Mouse (Mus musculus) MEL (cell line): Measurements from ENCODE around the gene Nr6a1. TPM values are rescaled to one million over a fixed set of nuclear protein-coding genes. Genes with fewer than 3 reads are reported as not detected.

Experiments used
- DNase-seq: peaks from one replicate; pipeline ENCODE4 v3.0.0; 2011; ENCODE audit warnings: low read depth, low spot score
- H3K27ac ChIP-seq: 2 replicates; pipeline ENCODE4 v1.5.1; 2012; ENCODE audit warnings: low read depth, mild to moderate bottlenecking, control low read depth, low read length, moderate library complexity; ENCODE audit not compliant: control insufficient read depth
- H3K27me3 ChIP-seq, 2 experiments: fragments of 150-350 bp in 1 of 2; sonication (generic) in 1 of 2; 2 replicates each; pipeline ENCODE4 v1.6.1; 2012; ENCODE audit warnings: low read length in 2 of 2, mild to moderate bottlenecking in 2 of 2, improper control_type of control experiment in 1 of 2, moderate library complexity in 1 of 2; ENCODE audit not compliant: insufficient read depth in 2 of 2, control insufficient read depth in 1 of 2
- H3K36me3 ChIP-seq, 2 experiments: 2 replicates each; pipeline ENCODE4 v1.6.1; 2012 to 2014; ENCODE audit warnings: low read length in 2 of 2, improper control_type of control experiment in 1 of 2, inconsistent platforms in 1 of 2, mild to moderate bottlenecking in 1 of 2; ENCODE audit not compliant: insufficient read depth in 2 of 2, control insufficient read depth in 1 of 2
- H3K4me1 ChIP-seq, 2 experiments: fragments of 150-350 bp in 1 of 2; sonication (generic) in 1 of 2; 2 replicates each; pipeline ENCODE4 v1.6.1; 2012; ENCODE audit warnings: low read length in 2 of 2, improper control_type of control experiment in 1 of 2, mild to moderate bottlenecking in 1 of 2; ENCODE audit not compliant: insufficient read depth in 2 of 2, control insufficient read depth in 1 of 2
- H3K4me3 ChIP-seq, 2 experiments: fragments of 150-350 bp in 1 of 2; sonication (generic) in 1 of 2; 2 replicates each; pipeline ENCODE4 v1.5.1; 2012; ENCODE audit warnings: low read depth in 2 of 2, low read length in 2 of 2, mild to moderate bottlenecking in 2 of 2, moderate library complexity in 2 of 2, control low read depth in 1 of 2, improper control_type of control experiment in 1 of 2; ENCODE audit not compliant: control insufficient read depth in 1 of 2, insufficient read depth in 1 of 2
- H3K79me2 ChIP-seq: 2 replicates; pipeline ENCODE4 v1.6.1; 2012; ENCODE audit warnings: mild to moderate bottlenecking, low read length, moderate library complexity; ENCODE audit not compliant: control insufficient read depth, poor library complexity, insufficient read depth
- H3K9ac ChIP-seq: 2 replicates; pipeline ENCODE4 v1.6.1; 2012; ENCODE audit warnings: low read depth, mild to moderate bottlenecking, control low read depth, low read length, moderate library complexity; ENCODE audit not compliant: control insufficient read depth, poor library complexity, severe bottlenecking
- H3K9me3 ChIP-seq: fragments of 150-350 bp; sonication (generic); replicated peaks from 2 replicates; pipeline ENCODE4 v1.6.1; 2012; ENCODE audit warnings: mild to moderate bottlenecking, low read length, improper control_type of control experiment, moderate library complexity; ENCODE audit not compliant: insufficient read depth
- CHD1 ChIP-seq: IDR thresholded peaks from 2 replicates; pipeline ENCODE4 v1.6.1; 2012; ENCODE audit warnings: low read depth, mild to moderate bottlenecking, inconsistent platforms, low read length, improper control_type of control experiment
- CHD2 ChIP-seq: IDR thresholded peaks from 2 replicates; pipeline ENCODE4 v1.6.1; 2011; ENCODE audit warnings: low read length, improper control_type of control experiment
- E2F4 ChIP-seq: IDR thresholded peaks from 2 replicates; pipeline ENCODE4 v1.6.1; 2011; ENCODE audit warnings: low read depth, low read length, improper control_type of control experiment, borderline replicate concordance
- ELF1 ChIP-seq: IDR thresholded peaks from 2 replicates; pipeline ENCODE4 v1.6.1; 2014; ENCODE audit warnings: low read depth, mild to moderate bottlenecking, inconsistent platforms, low read length, improper control_type of control experiment, moderate library complexity
- EP300 ChIP-seq, 2 experiments: IDR thresholded peaks; 2 replicates each; pipeline ENCODE4 v1.6.1; 2011; ENCODE audit warnings: improper control_type of control experiment in 2 of 2, low read length in 2 of 2, low read depth in 1 of 2, mild to moderate bottlenecking in 1 of 2
- GATA1 ChIP-seq: IDR thresholded peaks from 2 replicates; pipeline ENCODE4 v1.6.1; 2011; ENCODE audit warnings: low read depth, low read length, improper control_type of control experiment
- NRF1 ChIP-seq: IDR thresholded peaks from 2 replicates; pipeline ENCODE4 v1.6.1; 2014; ENCODE audit warnings: low read depth, mild to moderate bottlenecking, inconsistent platforms, low read length, improper control_type of control experiment, moderate library complexity; ENCODE audit not compliant: poor library complexity, insufficient read depth, severe bottlenecking
- SMC3 ChIP-seq: IDR thresholded peaks from 2 replicates; pipeline ENCODE4 v1.6.1; 2011; ENCODE audit warnings: low read depth, low read length, improper control_type of control experiment
- TBP ChIP-seq: IDR thresholded peaks from 2 replicates; pipeline ENCODE4 v1.8.0; 2011; ENCODE audit warnings: low read depth, low read length, improper control_type of control experiment
- TCF12 ChIP-seq: IDR thresholded peaks from 2 replicates; pipeline ENCODE4 v1.6.1; 2014; ENCODE audit warnings: low read depth, mild to moderate bottlenecking, inconsistent platforms, low read length, improper control_type of control experiment, moderate library complexity
- USF2 ChIP-seq, 2 experiments: IDR thresholded peaks; 2 replicates each; pipeline ENCODE4 v1.6.1; 2011 to 2012; ENCODE audit warnings: improper control_type of control experiment in 2 of 2, low read length in 2 of 2, borderline replicate concordance in 1 of 2, inconsistent platforms in 1 of 2, low read depth in 1 of 2, mild to moderate bottlenecking in 1 of 2; ENCODE audit not compliant: insufficient read depth in 1 of 2
- polyA plus RNA-seq, 2 experiments: library from polyadenylated mRNA; stranded (reverse) in 1 of 2; unstranded in 1 of 2; fragments of >175 nt in 1 of 2; fragments of >200 nt in 1 of 2; gene quantifications; 2 replicates each; pipeline versions ENCODE4 v1.2.1 to v1.2.4; 2012; ENCODE audit warnings: low replicate concordance in 2 of 2, low read depth in 1 of 2; ENCODE audit not compliant: insufficient read length in 2 of 2, insufficient read depth in 1 of 2, missing spikeins in 1 of 2
- total RNA-seq: library from RNA; depleted of rRNA; stranded (reverse); fragments of 300-350 nt; gene quantifications from 2 replicates; pipeline ENCODE4 v1.2.3, GENCODE M21; 2012

The Nr6a1 gene
- total and polyA plus RNA-seq, 3 experiments, result 5.0 to 22.8 (median 10.2) TPM

DNA sequence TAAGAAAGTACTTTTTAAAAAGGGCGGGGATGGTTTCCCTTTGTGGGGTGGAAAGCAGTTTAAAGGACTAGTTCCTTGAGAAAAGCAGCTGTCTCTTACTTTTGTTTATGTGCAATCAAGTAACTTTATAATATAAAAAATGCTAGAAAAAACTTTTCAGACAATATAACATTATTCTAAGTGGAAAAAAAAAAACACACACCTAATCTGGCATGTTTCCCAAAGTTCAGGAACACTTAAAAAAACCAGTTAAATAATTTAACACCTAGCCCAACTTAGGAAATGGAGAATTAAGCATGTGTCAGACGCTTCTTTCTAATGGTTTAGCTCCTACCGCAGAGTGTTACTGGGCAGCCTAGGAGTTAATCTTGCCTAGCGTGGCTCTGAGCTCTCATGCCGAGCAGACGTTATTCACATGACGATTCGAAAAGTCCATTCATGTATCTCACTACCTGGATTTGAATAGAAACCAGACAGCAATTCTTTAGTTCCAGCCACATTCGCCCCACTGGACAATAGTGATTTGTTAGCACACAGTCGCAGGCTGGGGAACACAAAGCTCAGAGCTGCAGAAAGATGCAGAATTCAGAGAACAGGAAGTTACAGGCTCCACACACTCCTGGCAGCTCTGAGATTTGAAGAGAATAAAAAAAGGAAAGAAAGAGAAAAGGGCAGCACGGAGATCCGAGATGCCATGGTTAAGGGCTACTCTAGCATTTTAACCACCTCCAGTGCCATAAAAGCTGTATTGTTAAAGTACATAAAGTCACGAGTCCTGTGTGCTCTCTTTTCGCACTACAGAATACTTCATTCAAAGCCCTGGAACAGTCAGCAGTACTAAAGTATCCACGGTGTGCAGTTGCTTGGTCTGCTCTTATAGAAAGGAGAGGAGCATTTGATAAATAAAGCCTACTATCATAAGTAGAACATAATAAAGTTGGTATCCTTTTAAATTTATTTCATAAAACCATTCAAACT lies 102.4 kb downstream of the Nr6a1 start:
- H3K9ac ChIP-seq, result no peak overlapping the region
- H3K79me2 ChIP-seq, result no peaks in the 10 kb centered on the region
- peaks cover 0 to 10% of the 10 kb centered on the region in 2 experiments; a peak in 2 of 4 replicates for H3K36me3 ChIP-seq
- H3K27ac ChIP-seq, result no peak overlapping the region
- H3K4me3 ChIP-seq, result no peak overlapping the region
- DNase-seq, result no peak
- no peaks in the 10 kb centered on the region for H3K9me3 ChIP-seq
- TF ChIP-seq E2F4, result no peak
- TF ChIP-seq USF2 (IDR thresholded peaks at IDR 0.05; ENCODE audit: borderline replicate concordance in 1 of 2, insufficient read depth in 1 of 2, low read depth in 1 of 2, low read length in 2 of 2), result no peak
- TF ChIP-seq TCF12, result no peak
- TF ChIP-seq SMC3, result no peak
- TF ChIP-seq, all 39 proteins: peak for 0
- H3K4me1 ChIP-seq, result peaks cover 0 to 5% of the 10 kb centered on the region in 2 experiments; a peak in 2 of 4 replicates
- H3K27me3 ChIP-seq, result no peaks in the 10 kb centered on the region

DNA sequence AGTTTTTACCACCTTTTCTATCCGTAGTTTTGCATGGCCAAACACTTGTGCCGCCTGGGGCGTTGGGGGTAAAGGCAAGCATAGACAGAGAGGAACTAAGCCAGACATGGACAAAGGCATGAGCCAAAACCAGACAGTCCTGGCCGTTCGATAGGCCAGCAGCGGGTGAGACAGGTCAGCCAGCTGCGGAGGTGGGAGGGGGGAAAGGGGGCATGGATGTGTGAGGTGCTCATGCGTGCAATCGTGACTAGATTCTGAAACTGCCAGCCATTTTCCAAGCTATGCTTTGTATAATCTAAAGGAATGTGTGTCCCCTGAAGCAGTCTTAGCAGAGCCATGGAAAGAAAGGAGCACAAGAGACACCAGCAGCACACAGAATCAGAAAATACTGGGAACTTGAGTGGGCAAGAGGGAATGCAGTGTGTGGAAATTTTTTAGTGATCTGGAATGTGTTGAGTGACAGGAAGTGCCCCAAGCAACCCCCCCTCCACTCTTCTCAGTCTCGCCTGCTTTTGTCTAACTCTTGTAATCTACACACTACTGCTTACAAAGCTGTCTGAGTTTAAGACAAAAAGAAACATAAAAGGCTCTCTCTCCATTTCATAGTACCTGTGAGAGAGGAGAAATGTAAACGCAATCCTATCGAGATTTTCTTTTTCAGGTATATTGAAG lies 103.4 kb downstream of the Nr6a1 start:
- H3K4me1 ChIP-seq, result peaks cover 0 to 5% of the 10 kb centered on the region in 2 experiments; a peak in 2 of 4 replicates
- no peak for TF ChIP-seq EP300 (IDR thresholded peaks at IDR 0.05; ENCODE audit: low read depth in 1 of 2, low read length in 2 of 2)
- TF ChIP-seq GATA1, result no peak
- TF ChIP-seq NRF1, result no peak
- no peak for TF ChIP-seq CHD2
- TF ChIP-seq CHD1, result no peak
- no peak for TF ChIP-seq ELF1
- no peak for TF ChIP-seq TBP
- no peak overlapping the region for H3K9ac ChIP-seq
- H3K36me3 ChIP-seq, result peaks cover 0 to 10% of the 10 kb centered on the region in 2 experiments; a peak in 2 of 4 replicates
- H3K9me3 ChIP-seq, result no peaks in the 10 kb centered on the region
- H3K79me2 ChIP-seq, result no peaks in the 10 kb centered on the region
- no peak overlapping the region for H3K4me3 ChIP-seq
- no peak for DNase-seq
- H3K27ac ChIP-seq, result no peak overlapping the region
- H3K27me3 ChIP-seq, result no peaks in the 10 kb centered on the region
